In genomic region chr2:121235460-121236072, GRCm38 (mm10) we compare ENCODE assay signal across 17 mouse cellular contexts. TPM values are rescaled to one million over a fixed set of nuclear protein-coding genes. Genes with fewer than 3 reads are reported as not detected.
DNase-seq lines count a peak whose midpoint lies in the region; ATAC-seq and TF ChIP-seq lines count a peak whose summit lies in the region.
"Had no signal": no experiment of that assay in that cellular context is flagged by ENCODE, and none has a peak within 500 bp of the region (broad histone marks: within the 10 kb centered on the region; RNA-seq: fewer than 3 reads in every experiment).

No protein-coding gene starts in this region.

- no peaks in the 10 kb centered on the region for H3K9me3 ChIP-seq in liver, embryonic 13.5 days (replicated peaks)
- H3K9me3 ChIP-seq: embryonic facial prominence, embryonic 10.5 days; hindbrain, embryonic 15.5 days; megakaryocyte, embryonic 14.5 days; neural tube, embryonic 12.5 days had no signal

- no peak for TF ChIP-seq POLR2A in lung, adult 2 months (IDR thresholded peaks at IDR 0.05; ENCODE audit: borderline replicate concordance, extremely low read depth, low read depth, low read length)

- peak overlapping the region; percentile 93 for H3K27ac ChIP-seq in liver, embryonic 13.5 days
- H3K27ac ChIP-seq: embryonic facial prominence, embryonic 10.5 days; hindbrain, embryonic 15.5 days; neural tube, embryonic 12.5 days had no signal

- H3K4me3 ChIP-seq in liver, embryonic 13.5 days (replicated peaks): peak overlapping the region; percentile 58
- no peak overlapping the region for H3K4me3 ChIP-seq in lung, adult 2 months (replicated peaks; ENCODE audit: extremely low read depth, low read depth, low read length)
- H3K4me3 ChIP-seq: embryonic facial prominence, embryonic 10.5 days; hindbrain, embryonic 15.5 days; megakaryocyte, embryonic 14.5 days; neural tube, embryonic 12.5 days had no signal

- TF ChIP-seq CTCF in lung, adult 2 months (IDR thresholded peaks at IDR 0.05; ENCODE audit: insufficient read depth, low read length): no peak

- H3K27me3 ChIP-seq in liver, embryonic 13.5 days: no peaks in the 10 kb centered on the region
- H3K27me3 ChIP-seq: hindbrain, embryonic 15.5 days; megakaryocyte, embryonic 14.5 days; neural tube, embryonic 12.5 days had no signal

- peaks cover 46% of the 10 kb centered on the region for H3K36me3 ChIP-seq in liver, embryonic 13.5 days

- peak overlapping the region; percentile 77 for H3K4me2 ChIP-seq in liver, embryonic 13.5 days
- H3K4me2 ChIP-seq: hindbrain, embryonic 15.5 days; neural tube, embryonic 12.5 days had no signal

- H3K4me1 ChIP-seq in liver, embryonic 13.5 days (replicated peaks): peaks cover 55% of the 10 kb centered on the region
- no peaks in the 10 kb centered on the region for H3K4me1 ChIP-seq in lung, adult 2 months (ENCODE audit: control insufficient read depth, insufficient read depth, low read length)
- H3K4me1 ChIP-seq: embryonic facial prominence, embryonic 10.5 days; hindbrain, embryonic 15.5 days; neural tube, embryonic 12.5 days had no signal

- peak; percentile 98 for ATAC-seq in liver, embryonic 13.5 days (ENCODE audit: low read depth)

- 25% methylated on average over 8 of the region's 8 CpGs for WGBS in liver, embryonic 13.5 days (ENCODE audit: insufficient replicate concordance)
- 81% methylated on average over 8 of the region's 8 CpGs for WGBS in lung, adult 2 months

- peak; percentile 52 to 63 for DNase-seq in spleen, postnatal 10 days (ENCODE audit: low spot score in 2 of 2)
- DNase-seq in spleen, adult 18-20 months: no peak
- peak; percentile 80 for DNase-seq in c-Kit-positive CD71-positive TER-119-positive erythroid progenitor cells, embryonic 14.5 days (ENCODE audit: low spot score)
- DNase-seq in liver, embryonic 13.5 days: peak; percentile 36
- no peak for DNase-seq in cerebellum, adult 11 months
- DNase-seq in lung, adult 2 months: no peak
- DNase-seq in embryo, embryonic 11 days: no peak
- DNase-seq: adrenal gland, adult 8-10 months; cerebellum, postnatal 14 days; heart, postnatal 10 days; kidney, adult 2 months; kidney, postnatal 4 days; right cerebral cortex, postnatal 25 days had no signal

- peak overlapping the region; percentile 74 for H3K9ac ChIP-seq in liver, embryonic 13.5 days
- H3K9ac ChIP-seq: hindbrain, embryonic 15.5 days; neural tube, embryonic 12.5 days had no signal

RNA-seq across cellular contexts. Expression of gene Trp53bp1, which starts 35.6 kb away (rescaled TPM):
- 15.5 and 18.7 TPM in 2 replicates for polyA plus RNA-seq in liver, embryonic 13.5 days (2015; fragmentation: Nextera tagmentation; extraction: Ambion mirVana)
- polyA plus RNA-seq in lung, adult 2 months (2012; rRNA removed): 15.5 and 28.1 TPM in 2 replicates

RNA-seq across cellular contexts. Expression of gene Map1a, which starts 53.8 kb away (rescaled TPM):
- 0.14 and 0.20 TPM in 2 replicates for polyA plus RNA-seq in liver, embryonic 13.5 days (2015; fragmentation: Nextera tagmentation; extraction: Ambion mirVana)
- 4.6 and 4.7 TPM in 2 replicates for polyA plus RNA-seq in lung, adult 2 months (2012; rRNA removed)

Comparison
In these comparisons a context has a peak if more than half of its experiments do, and no peak if none do; other contexts are left out.
1. DNase-seq: peak in spleen, postnatal 10 days (2 of 2), c-Kit-positive CD71-positive TER-119-positive erythroid progenitor cells, embryonic 14.5 days (single experiment) and liver, embryonic 13.5 days (single experiment); none in spleen, adult 18-20 months (0 of 2), cerebellum, adult 11 months (single experiment), lung, adult 2 months (single experiment) and embryo, embryonic 11 days (single experiment).